Mouse (Mus musculus) gastrocnemius, postnatal 25 days (tissue): Measurements from ENCODE around the gene Mmp25. TPM values are rescaled to one million over a fixed set of nuclear protein-coding genes. Genes with fewer than 3 reads are reported as not detected.

Experiments
- DNase-seq: peaks from one replicate; pipeline ENCODE4 v3.0.0; 2022
- long read RNA-seq, 2 experiments: library from polyadenylated mRNA; stranded (forward); transcript quantifications; one replicate each; pipeline ENCODE4 v2.0.0; 2021
- total RNA-seq, 2 experiments: library from RNA; stranded (reverse); gene quantifications; 1 replicate in 1 of 2; 2 replicates in 1 of 2; pipeline ENCODE4 v1.2.3; 2021

Mmp25 gene
- not detected for total RNA-seq
- long read RNA-seq, experiment 1 = 0 reads
- long read RNA-seq, experiment 2 = 0 reads

GRCm38 (mm10) chr17:23644613-23645495 lies at the start of gene Mmp25:
Mmp25 (minus strand) TSS chr17:23645277.
- DNase-seq = no peak

GRCm38 (mm10) chr17:23694491-23694890 lies 49.4 kb upstream of the Mmp25 start:
- DNase-seq = no peak

GRCm38 (mm10) chr17:23683856-23684672 lies 39.0 kb upstream of the Mmp25 start, which contains the start of gene Cldn9:
Cldn9 (minus strand) TSS chr17:23684026.
- DNase-seq = no peak

- no peak for DNase-seq
Observed at GRCm38 (mm10) chr17:23683226-23683625, 38.1 kb upstream of the Mmp25 start.

GRCm38 (mm10) chr17:23682530-23682929 lies 37.5 kb upstream of the Mmp25 start:
- no peak for DNase-seq

GRCm38 (mm10) chr17:23682092-23682491 lies 37.0 kb upstream of the Mmp25 start:
- no peak for DNase-seq

- no peak for DNase-seq
Observed at GRCm38 (mm10) chr17:23681086-23681485, 36.0 kb upstream of the Mmp25 start.

GRCm38 (mm10) chr17:23680336-23680735 lies 35.3 kb upstream of the Mmp25 start:
- no peak for DNase-seq

- DNase-seq = no peak
Observed at GRCm38 (mm10) chr17:23679127-23679835, 34.2 kb upstream of the Mmp25 start, which contains the start of gene Cldn6. Cldn6 (plus strand) TSS chr17:23679249.

GRCm38 (mm10) chr17:23677236-23677679 lies 32.2 kb upstream of the Mmp25 start, which contains the start of gene Tnfrsf12a:
Tnfrsf12a (minus strand) TSS chr17:23677468.
- DNase-seq = peak; percentile 90

- DNase-seq = peak; percentile 42
Observed at GRCm38 (mm10) chr17:23676473-23677031, 31.5 kb upstream of the Mmp25 start.

GRCm38 (mm10) chr17:23675564-23676281 lies 30.6 kb upstream of the Mmp25 start:
- DNase-seq = peak; percentile 41

- DNase-seq = peak; percentile 68
Observed at GRCm38 (mm10) chr17:23675127-23675526, 30.1 kb upstream of the Mmp25 start.

- DNase-seq = no peak
Observed at GRCm38 (mm10) chr17:23674271-23674952, 29.3 kb upstream of the Mmp25 start.

- peak; percentile 90 for DNase-seq
Observed at GRCm38 (mm10) chr17:23673424-23674073, 28.5 kb upstream of the Mmp25 start, which contains the start of the genes Hcfc1r1 and Thoc6. Hcfc1r1 (plus strand) TSS chr17:23673596. Thoc6 (minus strand) TSS chr17:23673882.

GRCm38 (mm10) chr17:23672761-23673160 lies 27.7 kb upstream of the Mmp25 start:
- DNase-seq = no peak

- DNase-seq = no peak
Observed at GRCm38 (mm10) chr17:23671519-23671918, 26.4 kb upstream of the Mmp25 start.

- no peak for DNase-seq
Observed at GRCm38 (mm10) chr17:23670516-23671074, 25.5 kb upstream of the Mmp25 start.

GRCm38 (mm10) chr17:23665511-23665910 lies 20.4 kb upstream of the Mmp25 start:
- DNase-seq = no peak
